9 mouse cellular contexts compared by ENCODE assay signal in genomic region chr1:152168284-152168683, GRCm38 (mm10).
DNase-seq lines count a peak whose midpoint lies in the region; ATAC-seq and TF ChIP-seq lines count a peak whose summit lies in the region.
"Had no signal": no experiment of that assay in that cellular context is flagged by ENCODE, and none has a peak within 500 bp of the region (broad histone marks: within the 10 kb centered on the region; RNA-seq: fewer than 3 reads in every experiment).

No protein-coding gene starts in this region.

- TF ChIP-seq CTCF in heart, postnatal 0 days (IDR thresholded peaks at IDR 0.05; ENCODE audit: low read depth), result no peak

- H3K36me3 ChIP-seq in forebrain, embryonic 15.5 days, result no peaks in the 10 kb centered on the region
- H3K36me3 ChIP-seq in forebrain, embryonic 10.5 days (replicated peaks), result no peaks in the 10 kb centered on the region
- no peaks in the 10 kb centered on the region for H3K36me3 ChIP-seq in heart, postnatal 0 days (replicated peaks; ENCODE audit: control insufficient read depth, insufficient read depth, low read length)
- no peaks in the 10 kb centered on the region for H3K36me3 ChIP-seq in intestine, embryonic 16.5 days (ENCODE audit: control insufficient read depth, insufficient read depth, low read length)

- 60% methylated on average over 4 of the region's 4 CpGs for WGBS in forebrain, embryonic 15.5 days
- WGBS in forebrain, embryonic 10.5 days, result 80% methylated on average over 4 of the region's 4 CpGs
- WGBS in heart, postnatal 0 days, result 12% methylated on average over 4 of the region's 4 CpGs
- WGBS in intestine, embryonic 16.5 days, result 60% methylated on average over 4 of the region's 4 CpGs

- no peak overlapping the region for H3K9ac ChIP-seq in forebrain, embryonic 15.5 days (replicated peaks)
- H3K9ac ChIP-seq in heart, postnatal 0 days (replicated peaks; ENCODE audit: low read depth, low read length), result no peak overlapping the region
- no peak overlapping the region for H3K9ac ChIP-seq in intestine, embryonic 16.5 days (ENCODE audit: low read depth, low read length)

- H3K27ac ChIP-seq in forebrain, embryonic 15.5 days (replicated peaks), result 0 out of 2 replicates have a peak overlapping the region, but pooled peaks have one; percentile 4
- H3K27ac ChIP-seq in forebrain, embryonic 10.5 days, result no peak overlapping the region
- peak overlapping the region; percentile 67 for H3K27ac ChIP-seq in heart, postnatal 0 days (ENCODE audit: low read depth)
- no peak overlapping the region for H3K27ac ChIP-seq in intestine, embryonic 16.5 days (ENCODE audit: low read length)
- H3K27ac ChIP-seq: macrophage had no signal

- H3K4me3 ChIP-seq in forebrain, embryonic 15.5 days, result no peak overlapping the region
- H3K4me3 ChIP-seq in forebrain, embryonic 10.5 days, result no peak overlapping the region
- H3K4me3 ChIP-seq in heart, postnatal 0 days (ENCODE audit: low read depth, low read length), result no peak overlapping the region
- H3K4me3 ChIP-seq in intestine, embryonic 16.5 days (ENCODE audit: low read length), result no peak overlapping the region

- no peak for ATAC-seq in forebrain, embryonic 15.5 days (replicated peaks)
- ATAC-seq in heart, postnatal 0 days (ENCODE audit: insufficient read depth, low read depth), result peak; percentile 89
- no peak for ATAC-seq in intestine, embryonic 16.5 days

- TF ChIP-seq EP300 in heart, postnatal 0 days (IDR thresholded peaks at IDR 0.05; ENCODE audit: low read depth), result 0 out of 2 replicates have a peak, but pooled peaks have one; percentile 57

- H3K9me3 ChIP-seq in forebrain, embryonic 15.5 days, result no peaks in the 10 kb centered on the region
- no peaks in the 10 kb centered on the region for H3K9me3 ChIP-seq in forebrain, embryonic 10.5 days
- H3K9me3 ChIP-seq in heart, postnatal 0 days (replicated peaks; ENCODE audit: control insufficient read depth, low read length), result no peaks in the 10 kb centered on the region
- H3K9me3 ChIP-seq in intestine, embryonic 16.5 days (ENCODE audit: control insufficient read depth, low read length), result no peaks in the 10 kb centered on the region

- H3K27me3 ChIP-seq in forebrain, embryonic 15.5 days, result no peaks in the 10 kb centered on the region
- H3K27me3 ChIP-seq in forebrain, embryonic 10.5 days (ENCODE audit: poor library complexity, severe bottlenecking), result no peaks in the 10 kb centered on the region
- no peaks in the 10 kb centered on the region for H3K27me3 ChIP-seq in heart, postnatal 0 days (ENCODE audit: control insufficient read depth, insufficient read depth, low read length)
- H3K27me3 ChIP-seq in intestine, embryonic 16.5 days (replicated peaks; ENCODE audit: control insufficient read depth, insufficient read depth, low read length), result no peaks in the 10 kb centered on the region

- H3K4me1 ChIP-seq in forebrain, embryonic 15.5 days, result peaks cover 32% of the 10 kb centered on the region
- peaks cover 31% of the 10 kb centered on the region for H3K4me1 ChIP-seq in forebrain, embryonic 10.5 days
- H3K4me1 ChIP-seq in heart, postnatal 0 days (ENCODE audit: control insufficient read depth, insufficient read depth), result peaks cover 17% of the 10 kb centered on the region
- peaks cover 2% of the 10 kb centered on the region; the same call in 1 of the 2 replicates for H3K4me1 ChIP-seq in intestine, embryonic 16.5 days (ENCODE audit: control insufficient read depth, insufficient read depth, low read length)

- DNase-seq in forebrain, embryonic 10.5 days (ENCODE audit: extremely low spot score, low spot score), result no peak
- peak; percentile 37 for DNase-seq in right cerebral cortex, postnatal 14 days
- no peak for DNase-seq in right cerebral cortex, adult 2 months (ENCODE audit: low spot score in 2 of 2)
- DNase-seq in heart, postnatal 0 days (ENCODE audit: low spot score), result peak; percentile 81
- DNase-seq in retina, postnatal 7 days (ENCODE audit: low read depth, low spot score), result peak; percentile 31
- no peak for DNase-seq in spleen, adult 18-20 months

- H3K4me2 ChIP-seq in forebrain, embryonic 15.5 days (replicated peaks), result no peak overlapping the region
- no peak overlapping the region for H3K4me2 ChIP-seq in heart, postnatal 0 days (ENCODE audit: low read depth, low read length)
- H3K4me2 ChIP-seq in intestine, embryonic 16.5 days (ENCODE audit: low read depth, low read length), result no peak overlapping the region

Comparison
In these comparisons a context has a peak if more than half of its experiments do, and no peak if none do; other contexts are left out.
1. H3K27ac ChIP-seq: peak in forebrain, embryonic 15.5 days (single experiment) and heart, postnatal 0 days (single experiment); none in forebrain, embryonic 10.5 days (single experiment) and intestine, embryonic 16.5 days (single experiment).
2. DNase-seq: peak in right cerebral cortex, postnatal 14 days (single experiment), heart, postnatal 0 days (single experiment) and retina, postnatal 7 days (single experiment); none in forebrain, embryonic 10.5 days (single experiment), right cerebral cortex, adult 2 months (0 of 2) and spleen, adult 18-20 months (0 of 2).